Mouse (Mus musculus) small intestine, adult 2 months (tissue): Measurements from ENCODE around the gene Mpdz.

Source experiments
- CTCF ChIP-seq: fragments of 200-500 bp; IDR thresholded peaks from 2 replicates; pipeline ENCODE4 v1.5.1; 2012; ENCODE audit warnings: low read depth, mild to moderate bottlenecking, control low read depth, inconsistent platforms, low read length, moderate library complexity, mixed read lengths; ENCODE audit not compliant: insufficient replicate concordance, insufficient read length; ENCODE audit errors: extremely low read depth
- POLR2A ChIP-seq: fragments of 200-500 bp; IDR thresholded peaks from 2 replicates; pipeline ENCODE4 v1.6.1; 2012; ENCODE audit warnings: low read depth, mild to moderate bottlenecking, control low read depth, inconsistent platforms, low read length, moderate library complexity

DNA sequence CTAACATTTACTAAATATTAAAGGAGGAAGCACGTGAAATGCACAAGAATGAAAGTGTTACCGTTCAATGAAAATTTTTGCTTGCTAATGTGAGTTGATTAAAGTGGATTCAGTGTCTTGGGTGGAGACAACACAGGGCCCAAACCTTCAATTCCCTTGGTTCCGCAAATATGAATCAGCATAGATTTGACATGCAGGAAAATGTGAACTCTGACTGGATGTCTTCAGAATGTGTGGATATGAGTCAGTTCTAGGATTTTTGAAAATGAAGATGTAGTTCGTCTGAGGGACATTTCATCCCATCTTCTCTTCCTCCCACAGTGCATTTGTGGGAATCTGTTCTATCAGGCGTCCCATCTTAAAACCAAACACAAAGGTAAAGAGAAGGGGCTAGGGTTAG lies 951 bp upstream of the Mpdz start:
- TF ChIP-seq CTCF (no peak), POLR2A (no peak)
